Mouse (Mus musculus) forebrain, embryonic 13.5 days (tissue): ENCODE results near the gene Gm38655. TPM values are rescaled to one million over a fixed set of nuclear protein-coding genes. Genes with fewer than 3 reads are reported as not detected.
"Not testable (repeated sequence)": the region's sequence is repeated elsewhere in the genome, so short reads cannot be mapped to it uniquely, and the experiment has no call there.

Experiments
- ATAC-seq: fragments of 200-750 bp; cut with Nextera tagmentation; 2 replicates; pipeline ENCODE4 v1.8.0; 2017
- H3K27ac ChIP-seq: fragments of 300-500 bp; sonication (generic); 2 replicates; pipeline ENCODE4 v1.5.1; 2015; ENCODE audit warnings: inconsistent platforms, mild to moderate bottlenecking, moderate library complexity
- H3K27me3 ChIP-seq: fragments of 300-500 bp; sonication (generic); 2 replicates; pipeline ENCODE4 v1.6.1; 2015; ENCODE audit warnings: mild to moderate bottlenecking, inconsistent platforms
- H3K36me3 ChIP-seq: fragments of 300-500 bp; sonication (generic); 2 replicates; pipeline ENCODE4 v1.6.1; 2015; ENCODE audit warnings: mild to moderate bottlenecking, inconsistent platforms; ENCODE audit not compliant: poor library complexity, severe bottlenecking
- H3K4me1 ChIP-seq: fragments of 300-500 bp; sonication (generic); 2 replicates; pipeline ENCODE4 v1.6.1; 2015; ENCODE audit warnings: inconsistent platforms
- H3K4me2 ChIP-seq: fragments of 300-500 bp; sonication (generic); 2 replicates; pipeline ENCODE4 v1.6.1; 2015; ENCODE audit warnings: inconsistent platforms, mild to moderate bottlenecking, moderate library complexity
- H3K4me3 ChIP-seq: fragments of 300-500 bp; sonication (generic); 2 replicates; pipeline ENCODE4 v1.5.1; 2015; ENCODE audit warnings: mild to moderate bottlenecking, inconsistent platforms
- H3K9ac ChIP-seq: fragments of 300-500 bp; sonication (generic); 2 replicates; pipeline ENCODE4 v1.6.1; 2015; ENCODE audit warnings: mild to moderate bottlenecking, inconsistent platforms
- H3K9me3 ChIP-seq: fragments of 300-500 bp; sonication (generic); replicated peaks from 2 replicates; pipeline ENCODE4 v1.6.1; 2016; ENCODE audit warnings: inconsistent platforms
- WGBS: fragments of 180-500 bp; shearing (Covaris S2); methylation state at CpG from one replicate; pipeline ENCODE4 v1.1.7; 2015; 5-methylcytosine and 5-hydroxymethylcytosine counted together
- polyA plus RNA-seq: library from polyadenylated mRNA; unstranded; fragments of >200 nt; fragmentation: Nextera tagmentation; extraction: Ambion mirVana; gene quantifications from 2 replicates; pipeline ENCODE4 v1.2.1, GENCODE M21; 2015

Gm38655 gene
- polyA plus RNA-seq, 1 experiment from 2014 or later: not detected

- H3K27ac ChIP-seq: no peak overlapping the region
- H3K36me3 ChIP-seq: peaks cover 36% of the 10 kb centered on the region
- H3K4me2 ChIP-seq: no peak overlapping the region
- no peak overlapping the region for H3K4me3 ChIP-seq
- no peaks in the 10 kb centered on the region for H3K4me1 ChIP-seq
- H3K9me3 ChIP-seq: no peaks in the 10 kb centered on the region
- no peak for ATAC-seq
- 81% methylated on average over 7 of the region's 7 CpGs for WGBS
- no peaks in the 10 kb centered on the region for H3K27me3 ChIP-seq
- H3K9ac ChIP-seq: no peak overlapping the region
These were observed 11.9 kb downstream of the Gm38655 start for GRCm38 (mm10) chr17:25163387-25163786.

- Histone ChIP-seq H3K9me3 (no peaks in the 10 kb centered on the region), H3K27me3 (no peaks in the 10 kb centered on the region), H3K9ac (no peak within 1 kb of the TSS), H3K4me1 (no peaks in the 10 kb centered on the region), H3K4me2 (no peak within 1 kb of the TSS), H3K36me3 (peaks cover 48% of the 10 kb centered on the region), H3K4me3 (no peak within 1 kb of the TSS), H3K27ac (no peak within 1 kb of the TSS)
- no peak for ATAC-seq
- WGBS: 93% methylated on average over 1 of the region's 1 CpGs
These were observed 13.1 kb downstream of the Gm38655 start, which contains the start of gene Ccdc154 for GRCm38 (mm10) chr17:25162161-25162560. TSS of gene Ccdc154 (plus strand) at chr17:25162461.

GRCm38 (mm10) chr17:25139960-25140359, 35.3 kb downstream of the Gm38655 start:
- H3K4me1 ChIP-seq: peaks cover 6% of the 10 kb centered on the region; the same call in 1 of the 2 replicates
- H3K27me3 ChIP-seq: no peaks in the 10 kb centered on the region
- no peak overlapping the region for H3K4me3 ChIP-seq
- peaks cover 23% of the 10 kb centered on the region; the same call in 1 of the 2 replicates for H3K36me3 ChIP-seq
- H3K4me2 ChIP-seq: no peak overlapping the region
- WGBS: 71% methylated on average over 4 of the region's 4 CpGs
- H3K9ac ChIP-seq: no peak overlapping the region
- ATAC-seq: no peak
- H3K9me3 ChIP-seq: no peaks in the 10 kb centered on the region
- H3K27ac ChIP-seq: no peak overlapping the region

- no peak overlapping the region for H3K9ac ChIP-seq
These were observed 36.5 kb downstream of the Gm38655 start for GRCm38 (mm10) chr17:25138803-25139202.

GRCm38 (mm10) chr17:25135622-25136021, 39.6 kb downstream of the Gm38655 start:
- H3K9me3 ChIP-seq: no peaks in the 10 kb centered on the region
- H3K9ac ChIP-seq: no peak overlapping the region
- no peak overlapping the region for H3K4me3 ChIP-seq
- H3K36me3 ChIP-seq: peaks cover 10% of the 10 kb centered on the region; the same call in 1 of the 2 replicates
- H3K27ac ChIP-seq: no peak overlapping the region
- H3K4me2 ChIP-seq: no peak overlapping the region
- peaks cover 17% of the 10 kb centered on the region for H3K4me1 ChIP-seq
- H3K27me3 ChIP-seq: no peaks in the 10 kb centered on the region
- 91% methylated on average over 6 of the region's 6 CpGs for WGBS
- no peak for ATAC-seq

More at GRCm38 (mm10) chr17:25138803-25139202, 36.5 kb downstream of the Gm38655 start:
- Histone ChIP-seq H3K4me1 (peaks cover 16% of the 10 kb centered on the region), H3K4me2 (no peak overlapping the region), H3K9me3 (no peaks in the 10 kb centered on the region), H3K27me3 (no peaks in the 10 kb centered on the region), H3K4me3 (no peak overlapping the region), H3K36me3 (peaks cover 12% of the 10 kb centered on the region; the same call in 1 of the 2 replicates), H3K27ac (no peak overlapping the region)
- WGBS: 97% methylated on average over 1 of the region's 1 CpGs
- no peak for ATAC-seq

- Histone ChIP-seq H3K27me3 (no peaks in the 10 kb centered on the region), H3K9ac (peak within 1 kb of the TSS; percentile 91), H3K9me3 (no peaks in the 10 kb centered on the region), H3K4me2 (peak within 1 kb of the TSS; percentile 84), H3K4me1 (peaks cover 17% of the 10 kb centered on the region), H3K4me3 (peak within 1 kb of the TSS; percentile 97), H3K27ac (peak within 1 kb of the TSS; percentile 31; the same call in 1 of the 2 replicates), H3K36me3 (peaks cover 4% of the 10 kb centered on the region; the same call in 1 of the 2 replicates)
- peak; percentile 95 for ATAC-seq
- under 1% methylated on average over 40 of the region's 40 CpGs for WGBS
These were observed 42.0 kb downstream of the Gm38655 start, which contains the start of gene Clcn7 for GRCm38 (mm10) chr17:25133275-25133698. TSS of gene Clcn7 (plus strand) at chr17:25133391.

GRCm38 (mm10) chr17:25130060-25130459, 45.2 kb downstream of the Gm38655 start:
- Histone ChIP-seq H3K9me3 (no peaks in the 10 kb centered on the region), H3K9ac (no peak overlapping the region), H3K27ac (no peak overlapping the region), H3K4me3 (no peak overlapping the region), H3K36me3 (no peaks in the 10 kb centered on the region), H3K4me1 (peaks cover 12% of the 10 kb centered on the region), H3K27me3 (no peaks in the 10 kb centered on the region), H3K4me2 (no peak overlapping the region)
- no peak for ATAC-seq
- 94% methylated on average over 1 of the region's 1 CpGs for WGBS

GRCm38 (mm10) chr17:25127681-25128080, 47.6 kb downstream of the Gm38655 start:
- H3K4me1 ChIP-seq: no peaks in the 10 kb centered on the region
- H3K36me3 ChIP-seq: no peaks in the 10 kb centered on the region
- no peak overlapping the region for H3K4me3 ChIP-seq
- H3K27me3 ChIP-seq: peaks cover 4% of the 10 kb centered on the region; the same call in 1 of the 2 replicates
- 68% methylated on average over 9 of the region's 9 CpGs for WGBS
- H3K27ac ChIP-seq: no peak overlapping the region
- H3K9ac ChIP-seq: no peak overlapping the region
- no peak overlapping the region for H3K4me2 ChIP-seq
- ATAC-seq: no peak
- no peaks in the 10 kb centered on the region for H3K9me3 ChIP-seq

- H3K27me3 ChIP-seq: peaks cover 5% of the 10 kb centered on the region; the same call in 1 of the 2 replicates
- no peak for ATAC-seq
- H3K36me3 ChIP-seq: no peaks in the 10 kb centered on the region
- H3K4me1 ChIP-seq: no peaks in the 10 kb centered on the region
- H3K9me3 ChIP-seq: no peaks in the 10 kb centered on the region
- 66% methylated on average over 8 of the region's 8 CpGs for WGBS
- H3K4me2 ChIP-seq: no peak overlapping the region
- H3K27ac ChIP-seq: no peak overlapping the region
- H3K4me3 ChIP-seq: no peak overlapping the region
- no peak overlapping the region for H3K9ac ChIP-seq
These were observed 48.2 kb downstream of the Gm38655 start for GRCm38 (mm10) chr17:25127079-25127478.

- H3K27me3 ChIP-seq, H3K4me3 ChIP-seq, H3K9me3 ChIP-seq, H3K4me1 ChIP-seq, H3K4me2 ChIP-seq, H3K36me3 ChIP-seq, H3K27ac ChIP-seq, ATAC-seq, H3K9ac ChIP-seq: not testable (repeated sequence)
- 75% methylated on average over 3 of the region's 3 CpGs for WGBS
These were observed 49.7 kb downstream of the Gm38655 start for GRCm38 (mm10) chr17:25125442-25126060.

GRCm38 (mm10) chr17:25123979-25124378, 51.3 kb downstream of the Gm38655 start:
- WGBS: 29% methylated on average over 7 of the region's 7 CpGs
- Histone ChIP-seq H3K4me1 (no peaks in the 10 kb centered on the region), H3K9ac (no peak overlapping the region), H3K27ac (no peak overlapping the region), H3K9me3 (no peaks in the 10 kb centered on the region), H3K27me3 (peaks cover 11% of the 10 kb centered on the region), H3K4me3 (no peak overlapping the region), H3K36me3 (no peaks in the 10 kb centered on the region), H3K4me2 (no peak overlapping the region)
- ATAC-seq: no peak
